Mouse (Mus musculus) embryonic facial prominence, embryonic 10.5 days (tissue): Measurements from ENCODE around the gene Gm49380. TPM values are rescaled to one million over a fixed set of nuclear protein-coding genes. Genes with fewer than 3 reads are reported as not detected.
"Not testable (repeated sequence)": the region's sequence is repeated elsewhere in the genome, so short reads cannot be mapped to it uniquely, and the experiment has no call there.

ENCODE experiments used
- DNase-seq: peaks from one replicate; pipeline ENCODE4 v3.0.0-alpha.2; 2017; ENCODE audit warnings: low spot score
- H3K27ac ChIP-seq: fragments of 300-500 bp; sonication (generic); replicated peaks from 2 replicates; pipeline ENCODE4 v1.5.1; 2016; ENCODE audit warnings: mild to moderate bottlenecking
- H3K27me3 ChIP-seq: fragments of 300-500 bp; sonication (generic); replicated peaks from 2 replicates; pipeline ENCODE4 v1.6.1; 2016; ENCODE audit warnings: low read depth, mild to moderate bottlenecking; ENCODE audit not compliant: poor library complexity, severe bottlenecking
- H3K36me3 ChIP-seq: fragments of 300-500 bp; sonication (generic); replicated peaks from 2 replicates; pipeline ENCODE4 v1.6.1; 2016; ENCODE audit warnings: mild to moderate bottlenecking, moderate library complexity
- H3K4me1 ChIP-seq: fragments of 300-500 bp; sonication (generic); 2 replicates; pipeline ENCODE4 v1.6.1; 2016
- H3K4me3 ChIP-seq: fragments of 300-500 bp; sonication (generic); 2 replicates; pipeline ENCODE4 v1.5.1; 2016; ENCODE audit warnings: mild to moderate bottlenecking, moderate library complexity
- H3K9me3 ChIP-seq: fragments of 300-500 bp; sonication (generic); 2 replicates; pipeline ENCODE4 v1.6.1; 2016; ENCODE audit warnings: mild to moderate bottlenecking
- WGBS: fragments of 180-500 bp; shearing (Covaris S2); methylation state at CpG from one replicate; pipeline ENCODE4 v1.1.7; 2016; 5-methylcytosine and 5-hydroxymethylcytosine counted together
- polyA plus RNA-seq: library from polyadenylated mRNA; unstranded; fragments of >200 nt; fragmentation: Nextera tagmentation; extraction: Ambion mirVana; gene quantifications from 2 replicates; pipeline ENCODE4 v1.2.1, GENCODE M21; 2016

Gene Gm49380
- polyA plus RNA-seq, 1 experiment from 2014 or later, result 0.31 TPM

- no peak overlapping the region for H3K27ac ChIP-seq
- DNase-seq, result no peak
- H3K4me1 ChIP-seq, result no peaks in the 10 kb centered on the region
- no peaks in the 10 kb centered on the region for H3K9me3 ChIP-seq
- 42% methylated on average over 5 of the region's 5 CpGs for WGBS
- no peaks in the 10 kb centered on the region for H3K27me3 ChIP-seq
- no peaks in the 10 kb centered on the region for H3K36me3 ChIP-seq
- no peak overlapping the region for H3K4me3 ChIP-seq
These were observed 5.7 kb upstream of the Gm49380 start for GRCm38 (mm10) chr9:44119011-44119410.

DNA sequence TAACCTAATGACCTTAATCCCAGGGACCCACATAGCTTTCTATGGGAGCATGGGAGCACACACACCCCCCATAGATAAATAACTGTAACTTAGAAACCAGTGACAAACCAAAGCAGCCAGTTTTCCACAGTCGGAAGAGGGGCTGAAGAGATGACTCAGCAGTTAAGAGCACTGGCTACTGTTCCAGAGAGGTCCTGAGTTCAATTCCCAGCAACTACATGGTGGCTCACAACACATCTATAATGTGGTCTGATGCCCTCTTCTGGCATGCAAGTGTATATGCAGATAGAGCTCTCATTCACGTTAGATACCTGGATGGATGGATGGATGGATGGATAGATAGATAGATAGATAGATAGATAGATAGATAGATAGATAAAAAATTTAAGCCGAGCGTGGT is 2.9 kb upstream of the Gm49380 start:
- Histone ChIP-seq H3K9me3 (no peaks in the 10 kb centered on the region), H3K27me3 (no peaks in the 10 kb centered on the region), H3K4me1 (peaks cover 16% of the 10 kb centered on the region), H3K4me3 (no peak overlapping the region), H3K27ac (no peak overlapping the region), H3K36me3 (no peaks in the 10 kb centered on the region)
- 90% methylated on average over 4 of the region's 4 CpGs for WGBS
- DNase-seq, result no peak

GRCm38 (mm10) chr9:44115599-44115998 is 2.3 kb upstream of the Gm49380 start:
- Histone ChIP-seq H3K4me1 (peaks cover 19% of the 10 kb centered on the region), H3K27me3 (no peaks in the 10 kb centered on the region), H3K9me3 (no peaks in the 10 kb centered on the region), H3K4me3 (no peak overlapping the region), H3K36me3 (peaks cover 4% of the 10 kb centered on the region), H3K27ac (no peak overlapping the region)
- 90% methylated on average over 9 of the region's 9 CpGs for WGBS
- no peak for DNase-seq

DNA sequence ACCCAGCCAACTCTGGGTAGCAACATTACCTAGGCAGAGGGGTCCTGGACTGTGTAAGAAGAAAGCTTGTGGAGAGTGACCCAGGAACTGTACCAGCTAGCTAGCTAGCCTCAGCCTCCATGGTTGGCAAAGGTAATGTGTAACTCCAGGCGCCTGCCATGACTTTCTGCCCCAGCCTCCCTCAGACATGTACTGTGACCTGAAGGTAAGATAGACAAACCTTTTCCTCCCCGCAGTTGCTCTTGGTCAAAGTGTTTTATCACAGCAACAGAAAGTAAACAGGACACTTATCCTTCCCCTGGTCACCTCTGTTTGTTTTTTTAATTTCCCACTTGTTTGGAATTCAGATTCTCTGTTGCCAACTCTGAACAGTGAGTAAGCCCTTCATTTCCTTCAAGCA is 1.2 kb upstream of the Gm49380 start:
- WGBS, result 84% methylated on average over 2 of the region's 2 CpGs
- Histone ChIP-seq H3K27ac (peak overlapping the region; percentile 95; the same call in 1 of the 2 replicates), H3K4me1 (peaks cover 31% of the 10 kb centered on the region), H3K36me3 (peaks cover 15% of the 10 kb centered on the region), H3K27me3 (no peaks in the 10 kb centered on the region), H3K9me3 (no peaks in the 10 kb centered on the region), H3K4me3 (no peak overlapping the region)
- DNase-seq, result no peak

GRCm38 (mm10) chr9:44111909-44112308 is 1.4 kb downstream of the Gm49380 start:
- WGBS, result 78% methylated on average over 10 of the region's 12 CpGs
- H3K27me3 ChIP-seq, DNase-seq, H3K9me3 ChIP-seq, H3K27ac ChIP-seq: not testable (repeated sequence)
- H3K36me3 ChIP-seq, result peaks cover 39% of the 10 kb centered on the region
- H3K4me3 ChIP-seq, result peak overlapping the region; percentile 88
- peaks cover 56% of the 10 kb centered on the region for H3K4me1 ChIP-seq

GRCm38 (mm10) chr9:44109360-44110095 is 3.8 kb downstream of the Gm49380 start:
- peak; percentile 80 for DNase-seq
- Histone ChIP-seq H3K27ac (0 out of 2 replicates have a peak overlapping the region, but pooled peaks have one; percentile 30), H3K36me3 (peaks cover 62% of the 10 kb centered on the region), H3K27me3 (no peaks in the 10 kb centered on the region), H3K9me3 (no peaks in the 10 kb centered on the region), H3K4me3 (peak overlapping the region; percentile 46), H3K4me1 (peaks cover 65% of the 10 kb centered on the region)
- WGBS, result 36% methylated on average over 9 of the region's 9 CpGs

DNA sequence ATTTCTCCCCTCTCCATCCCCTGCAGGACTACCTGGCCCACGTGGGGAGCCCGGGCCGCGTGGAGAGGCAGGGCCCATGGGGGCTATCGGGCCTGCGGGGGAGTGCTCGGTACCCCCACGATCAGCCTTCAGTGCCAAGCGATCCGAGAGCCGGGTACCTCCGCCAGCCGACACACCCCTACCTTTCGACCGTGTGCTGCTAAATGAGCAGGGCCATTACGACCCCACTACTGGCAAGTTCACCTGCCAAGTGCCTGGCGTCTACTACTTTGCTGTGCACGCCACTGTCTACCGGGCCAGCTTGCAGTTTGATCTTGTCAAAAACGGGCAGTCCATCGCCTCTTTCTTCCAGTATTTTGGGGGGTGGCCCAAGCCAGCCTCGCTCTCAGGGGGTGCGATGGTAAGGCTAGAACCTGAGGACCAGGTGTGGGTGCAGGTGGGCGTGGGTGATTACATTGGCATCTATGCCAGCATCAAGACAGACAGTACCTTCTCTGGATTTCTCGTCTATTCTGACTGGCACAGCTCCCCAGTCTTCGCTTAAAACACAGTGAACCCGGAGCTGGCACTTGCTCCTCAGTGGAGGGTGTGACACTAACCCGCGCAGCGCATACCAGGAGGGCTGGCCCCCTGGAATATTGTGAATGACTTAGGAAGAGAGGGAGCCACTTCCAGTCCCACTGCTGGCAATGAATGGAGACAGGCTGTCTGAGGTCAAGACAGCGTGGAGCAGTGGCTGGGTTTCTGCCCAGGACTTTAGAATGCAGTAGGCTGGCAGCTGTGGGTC is 4.8 kb downstream of the Gm49380 start:
- H3K36me3 ChIP-seq, result peaks cover 73% of the 10 kb centered on the region
- peaks cover 61% of the 10 kb centered on the region for H3K4me1 ChIP-seq
- 82% methylated on average over 31 of the region's 31 CpGs for whole genome bisulfite sequencing
- peak overlapping the region; percentile 46 for H3K4me3 ChIP-seq
- no peaks in the 10 kb centered on the region for H3K27me3 ChIP-seq
- peak overlapping the region; percentile 75; the same call in 1 of the 2 replicates for H3K27ac ChIP-seq
- no peaks in the 10 kb centered on the region for H3K9me3 ChIP-seq
- no peak for DNase-seq

DNA sequence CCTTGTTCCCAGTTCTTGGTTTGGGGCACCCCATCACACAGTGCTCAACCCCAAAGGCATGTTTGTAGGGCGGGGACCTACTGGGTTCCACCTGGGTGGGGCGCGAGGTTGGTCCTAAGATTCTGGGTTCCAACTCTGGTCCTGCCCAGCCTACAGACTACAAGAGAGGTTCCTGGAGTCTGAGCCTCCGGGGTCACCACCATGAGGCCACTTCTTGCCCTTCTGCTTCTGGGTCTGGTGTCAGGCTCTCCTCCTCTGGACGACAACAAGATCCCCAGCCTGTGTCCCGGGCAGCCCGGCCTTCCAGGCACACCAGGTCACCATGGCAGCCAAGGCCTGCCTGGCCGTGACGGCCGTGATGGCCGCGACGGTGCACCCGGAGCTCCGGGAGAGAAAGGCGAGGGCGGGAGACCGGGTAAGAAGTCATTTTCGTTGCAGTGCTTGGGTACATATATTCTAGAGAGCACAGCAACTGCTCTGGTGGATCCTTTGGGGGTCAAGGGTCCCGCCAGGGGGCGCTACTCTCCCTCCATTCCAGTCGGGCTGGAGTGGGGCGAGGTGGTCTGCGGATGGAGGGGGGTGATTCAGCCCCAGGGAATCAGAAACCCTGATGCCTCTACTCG is 5.6 kb downstream of the Gm49380 start:
- Histone ChIP-seq H3K27ac (peak overlapping the region; percentile 75), H3K4me1 (peaks cover 63% of the 10 kb centered on the region), H3K36me3 (peaks cover 73% of the 10 kb centered on the region), H3K9me3 (no peaks in the 10 kb centered on the region), H3K27me3 (no peaks in the 10 kb centered on the region), H3K4me3 (peak overlapping the region; percentile 40)
- WGBS, result 38% methylated on average over 25 of the region's 25 CpGs
- peak; percentile 67 for DNase-seq

GRCm38 (mm10) chr9:44107110-44107509 is 6.2 kb downstream of the Gm49380 start, which contains the start of gene C1qtnf5:
C1qtnf5 (plus strand) TSS chr9:44107245.
- Histone ChIP-seq H3K4me1 (peaks cover 63% of the 10 kb centered on the region), H3K36me3 (peaks cover 73% of the 10 kb centered on the region), H3K9me3 (no peaks in the 10 kb centered on the region), H3K4me3 (peak within 1 kb of the TSS; percentile 40), H3K27me3 (no peaks in the 10 kb centered on the region), H3K27ac (peak within 1 kb of the TSS; percentile 75)
- DNase-seq, result no peak
- WGBS, result 38% methylated on average over 8 of the region's 8 CpGs

GRCm38 (mm10) chr9:44106596-44106995 is 6.7 kb downstream of the Gm49380 start:
- peak overlapping the region; percentile 40 for H3K4me3 ChIP-seq
- no peak for DNase-seq
- H3K27ac ChIP-seq, result peak overlapping the region; percentile 75
- 73% methylated on average over 4 of the region's 4 CpGs for WGBS
- no peaks in the 10 kb centered on the region for H3K9me3 ChIP-seq
- H3K36me3 ChIP-seq, result peaks cover 73% of the 10 kb centered on the region
- no peaks in the 10 kb centered on the region for H3K27me3 ChIP-seq
- peaks cover 63% of the 10 kb centered on the region for H3K4me1 ChIP-seq

DNA sequence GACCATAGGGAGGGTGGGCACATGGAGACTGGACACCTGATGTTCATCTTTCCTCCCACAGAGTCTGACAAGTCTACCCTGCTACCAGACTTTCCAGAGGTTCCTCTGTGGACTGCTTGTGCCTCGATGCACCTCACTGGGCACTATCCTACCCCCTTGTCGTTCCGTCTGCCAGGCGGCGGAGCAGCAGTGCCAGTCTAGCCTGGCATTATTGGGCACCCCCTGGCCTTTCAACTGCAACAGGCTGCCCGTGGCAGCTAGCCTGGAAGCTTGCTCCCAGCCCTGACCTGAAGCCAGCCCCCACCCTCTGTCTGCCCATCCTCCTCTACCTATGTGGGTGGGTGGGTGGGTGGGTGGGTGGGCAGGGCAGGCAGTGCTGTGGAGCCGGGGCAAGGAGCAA is 7.1 kb downstream of the Gm49380 start:
- Histone ChIP-seq H3K9me3 (no peaks in the 10 kb centered on the region), H3K36me3 (peaks cover 73% of the 10 kb centered on the region), H3K27me3 (no peaks in the 10 kb centered on the region), H3K27ac (peak overlapping the region; percentile 40; the same call in 1 of the 2 replicates), H3K4me1 (peaks cover 65% of the 10 kb centered on the region), H3K4me3 (no peak overlapping the region)
- DNase-seq, result no peak
- 90% methylated on average over 7 of the region's 7 CpGs for WGBS

- 89% methylated on average over 10 of the region's 10 CpGs for WGBS
- H3K27me3 ChIP-seq, result no peaks in the 10 kb centered on the region
- H3K27ac ChIP-seq, result no peak overlapping the region
- peaks cover 71% of the 10 kb centered on the region for H3K36me3 ChIP-seq
- no peak for DNase-seq
- no peaks in the 10 kb centered on the region for H3K9me3 ChIP-seq
- H3K4me3 ChIP-seq, result no peak overlapping the region
- peaks cover 65% of the 10 kb centered on the region for H3K4me1 ChIP-seq
These were observed 7.5 kb downstream of the Gm49380 start for GRCm38 (mm10) chr9:44105781-44106180.
